Mouse (Mus musculus): ENCODE data around the gene Per3.

DNA sequence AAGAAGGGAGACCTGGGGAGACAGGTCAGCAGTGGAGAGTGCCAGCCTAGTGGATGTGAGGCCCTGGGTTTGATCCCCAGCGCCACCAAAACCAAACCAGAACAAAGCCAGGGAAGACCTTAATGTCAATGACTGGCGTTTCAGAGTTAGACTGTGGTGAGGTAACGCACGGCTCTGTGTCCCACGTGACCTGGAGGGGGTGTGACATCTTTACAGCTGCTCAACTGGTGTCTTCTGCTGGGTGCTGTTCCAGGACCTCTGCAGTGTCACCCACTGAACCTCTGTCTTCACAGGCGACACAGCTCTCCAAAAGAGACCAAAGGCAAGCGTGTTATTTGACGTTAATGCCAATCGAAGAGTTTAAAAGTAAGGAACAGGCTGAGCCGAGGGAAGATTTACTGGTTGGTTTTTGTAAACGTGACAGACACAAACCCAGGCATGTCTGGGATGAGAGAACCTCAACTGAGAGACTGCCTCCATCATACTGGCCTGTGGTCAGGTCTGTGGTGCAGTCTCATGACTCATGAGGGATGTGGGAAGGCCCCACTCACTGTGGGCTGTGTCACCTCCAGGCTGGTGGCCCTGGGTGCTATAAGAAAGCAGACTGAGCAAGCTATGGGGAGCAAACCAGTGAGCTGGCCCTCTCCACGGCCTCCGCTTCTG lies 38.7 kb downstream of the Per3 start:
- no peak for TF ChIP-seq POLR2A (IDR thresholded peaks at IDR 0.05; ENCODE audit: borderline replicate concordance, low read depth, low read length)
- TF ChIP-seq CTCF (IDR thresholded peaks at IDR 0.05; ENCODE audit: low read depth, low read length), result no peak

Measured in bone marrow macrophage, adult 2 months (primary cell).